Mouse (Mus musculus) left cerebral cortex, adult 9 months (tissue): ENCODE measurements at regions not wholly inside any gene's neighbourhood (a gene's known extent, or its start where the extent isn't known, plus 50 kb on each side); places are given as distances from the start of the nearest gene placed in this dataset.
A peak's percentile ranks its signal among the peaks of the same experiment; 100 is the strongest.

Source experiments
- DNase-seq, 2 experiments: peaks; one replicate each; pipeline ENCODE4 v3.0.0; 2022; ENCODE audit warnings: low spot score in 2 of 2

- peak; percentile 4 to 5 for DNase-seq
Observed at GRCm38 (mm10) chrX:13921867-13922266, 70.7 kb upstream of the Cask start.

- no peak for DNase-seq
Observed at GRCm38 (mm10) chrX:13918659-13919058, 67.5 kb upstream of the Cask start.
